Mouse (Mus musculus) adipocyte (in vitro differentiated cells): ENCODE data around the gene Vps53.

Experiments
- DNase-seq: peaks from one replicate; pipeline ENCODE4 v3.0.0-alpha.2; 2016; ENCODE audit warnings: low spot score

Vps53 gene

GRCm38 (mm10) chr11:76167079-76167765 is 12.2 kb downstream of the Vps53 start:
- peak; percentile 88 for DNase-seq

DNA sequence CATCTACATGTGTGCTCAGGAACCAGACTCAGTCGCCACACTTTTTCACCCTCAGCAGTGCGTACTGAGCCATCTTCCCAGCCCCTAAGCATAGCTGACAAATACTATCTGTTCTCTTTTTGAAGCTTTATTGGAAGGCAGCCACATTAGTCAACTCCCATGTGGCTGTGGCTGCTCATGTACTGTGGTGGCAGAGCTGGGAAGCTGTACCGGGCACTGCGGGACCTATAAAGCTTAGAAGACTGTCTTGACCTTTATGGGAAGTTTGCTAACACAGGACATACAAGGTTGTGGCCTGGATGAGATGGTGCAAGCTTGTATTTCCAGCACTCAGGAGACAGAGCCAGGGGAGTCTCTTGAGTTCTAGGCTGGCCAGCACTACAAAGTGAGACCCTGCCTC is 12.8 kb downstream of the Vps53 start:
- no peak for DNase-seq

GRCm38 (mm10) chr11:76160251-76160650 is 19.2 kb downstream of the Vps53 start:
- no peak for DNase-seq

GRCm38 (mm10) chr11:76158375-76158774 is 21.1 kb downstream of the Vps53 start:
- no peak for DNase-seq

DNA sequence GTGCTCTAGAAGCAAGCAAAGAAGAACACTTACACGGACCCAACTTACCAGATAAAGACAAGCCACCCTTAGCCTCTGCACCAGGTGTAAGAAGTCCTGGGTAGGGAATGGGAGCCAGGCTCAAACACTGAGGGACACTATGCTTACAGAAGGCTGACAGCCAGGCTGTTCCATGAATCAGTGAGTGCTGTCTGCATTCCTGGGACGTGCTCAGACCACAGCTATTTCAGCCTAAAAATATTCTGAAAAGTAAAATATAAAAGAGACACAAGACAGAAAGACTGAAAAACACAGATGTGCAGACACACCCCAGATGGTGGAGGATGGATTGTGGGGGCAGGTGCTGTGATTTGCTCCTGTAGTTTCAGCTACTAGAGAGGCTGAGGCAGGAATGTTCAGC is 24.6 kb downstream of the Vps53 start:
- DNase-seq = no peak

- no peak for DNase-seq
Observed at GRCm38 (mm10) chr11:76154200-76154599, 25.2 kb downstream of the Vps53 start.

DNA sequence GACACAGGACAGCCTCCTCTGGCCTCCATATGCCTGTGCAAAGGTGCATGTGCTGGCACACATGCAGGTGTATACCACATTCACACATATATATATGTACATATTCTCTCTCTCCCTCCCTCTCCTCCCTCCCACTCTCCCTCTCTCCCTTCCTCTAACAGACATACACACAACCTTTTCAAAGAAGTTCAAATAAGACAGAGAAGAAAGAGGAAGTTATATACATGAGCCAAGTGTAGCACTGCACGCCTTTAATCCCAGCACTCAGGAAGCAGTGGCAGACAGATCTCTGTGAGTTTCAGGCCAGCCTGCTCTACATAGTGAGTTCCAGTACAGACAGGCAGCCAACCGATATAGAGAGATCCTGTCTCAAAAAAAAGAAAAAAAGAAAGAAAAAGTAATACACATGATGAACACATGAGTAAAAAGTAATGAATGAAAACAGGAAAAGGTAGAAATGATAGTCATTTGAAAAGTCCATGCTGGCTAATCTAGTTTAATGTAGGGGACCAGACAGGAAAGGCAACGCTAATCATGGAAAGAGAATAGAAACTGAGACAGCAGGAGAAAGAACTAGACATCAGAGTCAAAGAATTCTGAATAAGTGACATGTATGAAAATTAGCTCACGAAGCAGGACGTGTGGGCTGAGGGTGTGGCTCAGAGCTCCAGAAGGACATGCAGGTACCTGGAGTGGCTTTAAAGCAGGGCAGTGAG is 26.1 kb downstream of the Vps53 start:
- no peak for DNase-seq

DNA sequence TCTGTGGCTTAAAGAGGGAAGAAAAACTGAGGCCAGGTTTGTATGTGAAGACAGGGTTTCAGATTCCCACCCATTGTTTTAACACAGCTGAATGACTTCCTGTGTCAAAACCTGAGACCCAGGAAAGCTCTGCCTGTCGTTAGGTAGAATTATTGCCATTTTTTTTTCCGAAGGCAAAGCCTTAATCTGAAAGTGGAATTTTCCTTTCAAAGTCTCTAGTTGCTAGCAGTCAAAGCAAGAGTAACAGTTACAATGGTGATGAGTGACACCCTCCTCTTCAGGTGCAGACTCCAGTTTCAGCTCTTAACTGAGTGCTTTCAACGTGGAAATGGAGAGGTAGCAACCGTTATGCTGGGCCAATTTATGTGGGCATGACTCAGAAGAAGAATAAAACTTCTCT is 28.5 kb downstream of the Vps53 start:
- DNase-seq = no peak

- no peak for DNase-seq
Observed at GRCm38 (mm10) chr11:76148055-76149008, 31.1 kb downstream of the Vps53 start.

- no peak for DNase-seq
Observed at GRCm38 (mm10) chr11:76146187-76147010, 33.0 kb downstream of the Vps53 start.

GRCm38 (mm10) chr11:76145169-76145568 is 34.3 kb downstream of the Vps53 start:
- no peak for DNase-seq

GRCm38 (mm10) chr11:76144386-76144785 is 35.1 kb downstream of the Vps53 start:
- no peak for DNase-seq

DNA sequence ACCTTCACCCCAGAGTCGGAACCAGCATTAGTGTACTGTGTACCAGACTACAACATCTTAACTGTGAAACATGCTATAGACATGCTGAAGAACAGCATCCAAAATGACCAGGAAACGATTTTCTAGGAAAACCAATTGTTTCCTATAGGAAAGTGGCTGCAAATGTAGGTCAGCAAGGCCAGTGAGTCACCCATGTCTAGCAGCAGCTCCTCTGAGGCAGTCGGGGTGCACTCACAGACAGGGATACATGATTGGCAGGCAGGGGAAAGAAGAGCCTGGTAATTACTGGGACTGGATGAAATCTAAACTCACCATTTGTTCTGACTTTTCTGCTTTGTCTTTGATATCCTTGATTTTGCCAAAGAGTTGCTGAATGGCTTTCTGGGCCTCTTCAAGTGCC is 41.5 kb downstream of the Vps53 start:
- DNase-seq = no peak

DNA sequence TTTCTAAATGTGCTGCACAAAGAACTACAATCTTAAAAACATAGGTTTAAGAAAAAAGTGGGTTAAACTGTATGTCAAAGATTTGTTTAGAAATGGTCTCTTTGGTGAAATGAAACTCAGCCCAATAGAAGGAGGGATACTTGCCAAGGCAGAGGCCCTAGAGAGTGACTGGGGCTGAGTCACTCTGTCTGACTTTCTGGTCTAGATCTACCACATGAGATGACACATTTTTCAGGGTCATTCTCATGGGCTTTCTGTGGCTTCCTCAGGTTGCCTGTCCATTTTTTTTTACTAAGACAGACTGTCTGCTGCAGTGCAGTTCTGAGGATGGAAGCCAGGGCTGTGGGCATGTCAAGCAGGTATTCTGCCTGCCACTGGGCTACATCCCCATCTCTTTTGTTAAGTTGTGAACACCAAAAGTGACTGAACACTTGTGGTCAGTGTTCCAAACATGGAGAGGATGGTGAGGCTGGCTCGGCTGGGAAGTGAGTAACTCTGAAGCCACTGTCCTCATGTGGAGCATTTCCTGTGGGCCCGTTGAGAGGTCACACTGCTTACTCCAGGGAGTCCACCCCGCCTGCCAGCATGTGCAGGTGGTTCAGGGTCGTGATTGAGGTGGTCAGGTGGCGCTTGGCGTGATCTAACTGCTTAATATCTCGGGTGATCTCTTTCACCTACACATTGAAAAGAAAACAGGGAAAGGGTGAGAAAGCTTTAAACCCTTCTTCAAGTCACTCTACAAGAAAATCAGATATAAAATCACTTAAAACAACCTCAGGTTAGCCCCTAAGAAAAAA is 43.6 kb downstream of the Vps53 start:
- DNase-seq = peak; percentile 64

DNA sequence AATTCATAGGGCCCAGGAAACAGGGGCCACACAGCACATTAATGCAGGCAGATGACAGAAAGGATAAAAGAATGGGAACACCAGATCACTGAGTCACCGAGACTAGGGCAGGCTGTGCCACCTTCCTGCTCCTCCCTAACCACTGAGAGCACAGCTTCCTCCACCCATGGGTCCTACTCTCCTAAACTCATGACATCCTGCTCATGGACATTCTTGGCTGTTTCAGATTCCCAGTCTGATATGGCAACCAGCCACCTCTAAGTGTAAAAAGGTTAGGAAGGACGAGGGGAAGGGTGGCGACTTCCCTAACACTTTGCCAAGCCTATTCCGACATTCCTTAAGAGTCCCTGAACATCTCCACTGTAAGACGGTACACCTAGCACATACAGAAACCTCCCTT is 48.6 kb downstream of the Vps53 start:
- no peak for DNase-seq

DNA sequence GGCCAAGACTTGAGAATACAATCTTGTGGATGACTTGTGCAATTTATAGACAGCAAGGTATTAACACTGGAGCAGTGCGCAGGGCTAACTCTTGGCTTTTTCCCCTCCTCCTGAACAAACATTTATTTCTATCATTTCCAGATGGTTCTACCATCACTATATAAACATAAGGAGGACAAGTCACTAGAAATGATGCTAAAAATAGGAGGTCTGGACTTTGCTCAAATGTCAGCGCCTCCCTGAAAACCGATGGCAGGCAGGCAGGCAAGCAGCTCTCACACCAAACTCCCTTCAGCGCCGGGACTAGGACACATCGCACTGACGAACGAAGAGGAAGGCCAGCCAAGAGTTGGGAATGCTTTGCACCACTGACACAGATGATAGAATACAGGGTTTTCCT is 54.1 kb downstream of the Vps53 start:
- DNase-seq = peak; percentile 31

GRCm38 (mm10) chr11:76123517-76123916 is 55.9 kb downstream of the Vps53 start:
- no peak for DNase-seq

- no peak for DNase-seq
Observed at GRCm38 (mm10) chr11:76122571-76122970, 56.9 kb downstream of the Vps53 start.

GRCm38 (mm10) chr11:76121086-76121485 is 58.4 kb downstream of the Vps53 start:
- DNase-seq = no peak

GRCm38 (mm10) chr11:76120407-76120901 is 59.0 kb downstream of the Vps53 start:
- DNase-seq = peak; percentile 22

DNA sequence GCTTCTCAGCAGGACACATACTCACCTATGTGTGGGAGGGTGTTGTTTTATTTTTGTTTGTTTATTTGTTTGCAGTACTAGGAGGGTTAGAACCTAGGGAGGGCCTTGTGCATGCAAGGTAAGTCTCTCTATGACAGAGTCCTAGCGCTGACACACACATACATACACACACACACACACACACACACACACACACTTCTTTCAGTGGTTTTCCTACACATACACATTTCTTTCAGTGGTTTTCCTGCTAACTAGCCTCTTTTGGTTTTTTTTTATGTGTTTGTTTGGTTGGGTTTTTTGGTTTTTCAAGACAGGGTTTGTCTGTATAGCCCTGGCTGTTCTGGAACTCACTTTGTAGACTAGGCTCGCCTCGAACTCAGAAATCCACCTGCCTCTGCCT is 69.0 kb downstream of the Vps53 start:
- no peak for DNase-seq
